ENCODE assay signal across 1 mouse cellular context in the genomic region with DNA sequence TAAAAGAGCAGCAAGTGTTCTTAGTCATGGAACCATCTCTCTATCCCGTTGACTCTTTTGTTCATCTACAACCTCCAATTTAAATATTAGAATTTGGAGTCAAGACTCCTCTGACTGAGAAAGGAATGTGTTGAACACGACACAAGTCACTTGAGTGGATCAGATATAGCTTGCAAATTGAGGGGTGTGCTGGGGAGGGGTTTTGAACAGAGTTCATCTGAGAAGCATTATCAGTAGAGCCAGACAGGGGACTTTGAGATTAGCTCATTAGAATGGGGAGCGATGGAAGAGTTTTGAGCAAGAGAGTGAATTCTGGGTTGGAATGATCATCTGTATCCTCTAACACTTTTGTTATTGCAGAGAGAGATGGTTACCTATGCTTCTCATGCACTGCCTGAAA.
TF ChIP-seq lines count a peak whose summit lies in the region.

No protein-coding gene starts in this region.

TF ChIP-seq in MEL, 35 proteins besides CTCF, POLR2A, EP300 and RAD21 (continued from another document):
- peak; percentile 70; the same call in 1 of the 2 replicates for TF ChIP-seq RCOR1 (IDR thresholded peaks at IDR 0.05; ENCODE audit: low read depth, low read length)
TF ChIP-seq in MEL: peak in this region for 13.
